Mouse (Mus musculus) urinary bladder, postnatal 4 days (tissue): ENCODE measurements at regions not wholly inside any gene's neighbourhood (a gene's known extent, or its start where the extent isn't known, plus 50 kb on each side); places are given as distances from the start of the nearest gene placed in this dataset.

Experiments used
- DNase-seq, 2 experiments: peaks; one replicate each; pipeline ENCODE4 v3.0.0; 2021 to 2022; ENCODE audit warnings: low spot score in 2 of 2

DNA sequence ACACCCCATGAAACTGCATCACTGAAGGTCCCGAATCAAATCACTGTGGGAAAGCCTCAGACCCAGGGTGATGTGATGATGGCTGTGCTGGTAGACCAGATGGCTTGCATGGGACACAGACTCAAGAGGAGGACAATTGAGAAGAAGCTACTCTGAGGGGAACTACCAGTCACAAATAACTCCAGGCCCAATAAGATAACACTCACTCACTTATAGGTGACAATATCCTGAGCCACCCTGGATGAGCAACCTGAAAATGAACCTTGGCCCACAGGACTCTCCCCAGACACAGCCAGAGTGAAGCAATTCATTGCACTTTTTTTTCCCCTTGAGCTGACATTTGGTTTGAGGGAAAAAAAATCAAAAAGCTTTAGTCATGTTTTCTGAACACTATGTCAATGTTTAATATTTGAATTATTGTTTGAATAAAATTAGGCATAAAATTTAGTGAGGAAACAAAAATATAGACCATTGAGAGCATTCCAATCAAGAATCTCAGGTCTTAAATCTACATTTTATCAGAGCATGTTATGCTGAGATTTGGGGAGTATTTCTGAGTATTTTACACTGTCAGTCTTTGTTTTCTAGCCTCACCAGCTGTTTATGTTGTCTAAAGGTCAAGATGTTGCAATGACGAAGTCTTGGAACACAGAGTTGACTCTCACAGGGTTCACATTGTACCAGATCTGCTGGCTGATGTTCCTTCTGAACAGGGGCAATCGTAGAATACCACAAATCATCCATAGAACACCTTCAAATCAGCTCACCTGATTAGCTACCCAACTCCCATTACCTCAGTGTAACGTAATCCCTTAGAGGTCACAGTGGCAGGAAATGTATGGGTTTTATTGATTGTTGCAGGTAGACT is 67.9 kb upstream of the Gm6993 start:
- no peak for DNase-seq

DNA sequence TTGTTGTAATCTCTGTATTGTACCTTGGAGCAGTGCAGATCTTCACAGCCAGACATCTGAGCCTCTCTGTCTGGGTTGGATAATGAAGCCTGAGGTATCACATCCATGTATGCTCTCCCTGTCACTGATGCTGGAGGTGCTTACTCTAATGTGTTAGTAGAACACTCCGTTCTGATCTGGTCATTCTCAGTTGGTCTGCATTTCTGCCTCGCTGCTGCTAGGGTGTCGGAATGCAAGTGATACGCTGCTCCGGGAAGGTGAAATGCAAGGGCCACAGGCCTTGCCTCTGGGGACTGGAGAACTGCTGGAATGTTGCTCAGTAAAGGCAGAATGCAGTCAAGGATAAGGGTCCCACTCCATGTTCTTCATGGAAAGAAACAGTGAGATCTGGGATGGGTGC is 67.1 kb upstream of the Gm6993 start:
- no peak for DNase-seq

- DNase-seq = no peak
These were observed 61.0 kb upstream of the Gm6993 start for GRCm38 (mm10) chr12:31179536-31179935.

DNA sequence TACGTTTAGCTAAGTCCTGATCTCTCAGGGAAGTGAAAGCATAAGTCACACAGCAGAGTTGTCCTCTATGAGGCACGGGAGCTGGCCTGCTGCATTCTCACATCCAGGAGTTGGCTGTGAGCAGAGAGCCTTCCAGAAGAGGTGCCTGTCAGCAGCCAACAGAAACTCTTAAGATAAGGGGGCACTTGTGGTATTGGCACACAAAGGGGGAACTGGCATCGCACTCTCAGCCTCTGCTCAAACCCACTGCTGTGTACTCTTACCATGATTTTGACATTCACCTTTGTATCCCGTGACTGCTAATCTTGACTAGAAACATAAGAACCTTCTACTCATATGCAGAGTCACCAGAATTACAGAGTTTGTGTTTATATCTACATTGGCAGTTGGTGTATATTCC is 56.9 kb upstream of the Gm6993 start:
- no peak for DNase-seq

- peak; percentile 63 to 74 for DNase-seq
These were observed 56.2 kb upstream of the Gm6993 start for GRCm38 (mm10) chr12:31184217-31184975.

- DNase-seq = peak in 1 of 2 experiments; percentile 40
These were observed 55.2 kb upstream of the Gm6993 start for GRCm38 (mm10) chr12:31185177-31185932.

DNA sequence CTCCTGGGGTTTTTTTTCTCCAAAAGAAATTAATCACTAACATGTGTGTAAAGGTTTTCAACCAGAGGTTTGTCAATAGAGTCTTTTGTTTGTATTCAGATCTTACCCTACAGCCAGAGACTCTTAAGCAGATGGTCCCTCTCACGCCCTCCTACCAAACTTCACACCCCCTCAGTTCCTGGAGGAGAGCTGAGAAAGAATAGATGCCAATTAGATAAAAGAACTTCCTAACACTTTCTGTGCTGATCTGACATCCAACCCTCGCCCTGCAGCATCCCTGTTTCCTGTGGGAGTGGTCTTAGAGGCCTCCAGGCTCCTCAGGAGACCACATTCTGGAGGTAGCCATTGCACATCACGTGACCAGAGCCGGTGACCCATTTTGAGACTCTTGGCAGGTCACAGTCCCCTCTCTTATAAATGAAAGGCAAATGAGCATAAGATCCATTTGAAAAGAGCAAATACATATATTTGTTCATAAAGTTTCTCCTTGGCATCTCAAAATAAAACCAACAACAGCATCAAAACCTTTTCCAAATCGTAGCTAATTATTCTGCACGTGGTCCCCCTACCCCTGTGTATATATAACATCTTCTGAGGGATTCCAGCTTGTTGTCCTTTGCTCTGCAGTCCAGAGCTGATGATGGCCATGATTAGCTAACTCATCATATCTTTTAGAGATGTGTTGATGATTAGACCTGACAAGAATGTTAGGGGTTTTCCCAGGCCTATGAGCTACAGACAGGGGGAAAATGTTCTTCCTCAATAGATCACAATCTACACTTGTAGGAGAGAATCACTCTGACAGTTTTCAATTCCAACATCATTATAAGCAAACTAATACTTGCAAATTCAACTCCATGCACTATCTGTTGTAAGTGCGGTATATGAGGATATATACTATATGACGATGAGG is 54.4 kb upstream of the Gm6993 start:
- no peak for DNase-seq

- DNase-seq = no peak
These were observed 52.5 kb upstream of the Gm6993 start for GRCm38 (mm10) chr12:31188011-31188576.

DNA sequence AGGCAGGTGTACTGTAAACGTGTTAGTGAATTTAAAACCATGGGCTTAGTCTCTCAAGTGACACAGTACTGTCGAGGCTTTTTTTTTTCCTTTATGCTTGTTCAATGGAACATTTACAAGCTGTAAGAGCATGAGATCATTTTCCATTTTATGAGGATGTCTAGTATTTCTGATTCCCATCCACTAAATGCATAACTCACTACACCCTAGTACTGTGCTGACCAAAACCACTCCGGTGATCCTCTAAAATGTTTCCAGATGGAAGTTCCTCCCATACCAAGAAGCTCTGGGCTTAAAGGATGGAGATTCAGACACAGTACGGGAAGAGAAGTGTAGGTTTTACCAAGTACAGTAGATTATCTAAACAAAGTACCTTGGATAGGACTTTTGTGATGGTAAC is 50.3 kb upstream of the Gm6993 start:
- DNase-seq = no peak
